In genomic region chr2:102867396-102868088, GRCm38 (mm10) we compare ENCODE assay signal across 11 mouse cellular contexts. TPM values are rescaled to one million over a fixed set of nuclear protein-coding genes. Genes with fewer than 3 reads are reported as not detected.
A peak's percentile ranks its signal among the peaks of the same experiment; 100 is the strongest.
DNase-seq lines count a peak whose midpoint lies in the region; ATAC-seq and TF ChIP-seq lines count a peak whose summit lies in the region.
"Had no signal": no experiment of that assay in that cellular context is flagged by ENCODE, and none has a peak within 500 bp of the region (broad histone marks: within the 10 kb centered on the region; RNA-seq: fewer than 3 reads in every experiment).

No protein-coding gene starts in this region.

- no peak for DNase-seq in heart, adult 9 months (ENCODE audit: low spot score in 2 of 2)
- peak; percentile 54 for DNase-seq in liver
- peak; percentile 76 for DNase-seq in splenic B cell, adult 2 months (ENCODE audit: low read depth, low spot score)
- no peak for DNase-seq in embryo, embryonic 10.5 days (ENCODE audit: low spot score)
- no peak for DNase-seq in cerebellum, postnatal 14 days
- DNase-seq: cerebellum, adult 18-20 months had no signal

- 28% methylated on average over 6 of the region's 6 CpGs for WGBS in heart, embryonic 11.5 days (ENCODE audit: insufficient replicate concordance)
- 2% methylated on average over 6 of the region's 6 CpGs for whole genome bisulfite sequencing in bone marrow, adult 2 months
- WGBS in forebrain, embryonic 16.5 days = 54% methylated on average over 6 of the region's 6 CpGs

- no peak for ATAC-seq in heart, embryonic 11.5 days (replicated peaks; ENCODE audit: insufficient number of reproducible peaks, low FRiP score, low TSS enrichment)
- no peak for ATAC-seq in forebrain, embryonic 16.5 days
- ATAC-seq: midbrain, embryonic 15.5 days had no signal

- H3K9ac ChIP-seq in heart, embryonic 11.5 days (ENCODE audit: low read depth, low read length) = no peak overlapping the region
- no peak overlapping the region for H3K9ac ChIP-seq in forebrain, embryonic 16.5 days (replicated peaks; ENCODE audit: low read depth, low read length)
- H3K9ac ChIP-seq: hindbrain, embryonic 15.5 days; midbrain, embryonic 15.5 days had no signal

- H3K9me3 ChIP-seq in heart, embryonic 11.5 days (replicated peaks; ENCODE audit: control insufficient read depth, low read length) = no peaks in the 10 kb centered on the region
- no peaks in the 10 kb centered on the region for H3K9me3 ChIP-seq in forebrain, embryonic 16.5 days (ENCODE audit: control insufficient read depth, low read length)
- H3K9me3 ChIP-seq: hindbrain, embryonic 15.5 days; midbrain, embryonic 15.5 days had no signal

- H3K4me2 ChIP-seq in heart, embryonic 11.5 days = no peak overlapping the region
- H3K4me2 ChIP-seq in forebrain, embryonic 16.5 days (ENCODE audit: low read length) = no peak overlapping the region
- H3K4me2 ChIP-seq: hindbrain, embryonic 15.5 days; midbrain, embryonic 15.5 days had no signal

- TF ChIP-seq POLR2A in bone marrow, adult 2 months (IDR thresholded peaks at IDR 0.05; ENCODE audit: borderline replicate concordance, control insufficient read depth, low read depth, low read length) = no peak

- no peaks in the 10 kb centered on the region for H3K36me3 ChIP-seq in heart, embryonic 11.5 days (ENCODE audit: control insufficient read depth, insufficient read depth, low read length)
- H3K36me3 ChIP-seq in splenic B cell, adult 2 months (ENCODE audit: control insufficient read depth, insufficient read depth, low read length, poor library complexity, severe bottlenecking) = no peaks in the 10 kb centered on the region
- no peaks in the 10 kb centered on the region for H3K36me3 ChIP-seq in forebrain, embryonic 16.5 days (ENCODE audit: control insufficient read depth, insufficient read depth)
- H3K36me3 ChIP-seq: hindbrain, embryonic 15.5 days; midbrain, embryonic 15.5 days had no signal

- H3K4me3 ChIP-seq in heart, embryonic 11.5 days (ENCODE audit: low read depth, low read length) = no peak overlapping the region
- no peak overlapping the region for H3K4me3 ChIP-seq in bone marrow, adult 2 months (replicated peaks; ENCODE audit: control insufficient read depth, low read depth, low read length)
- H3K4me3 ChIP-seq in forebrain, embryonic 16.5 days (replicated peaks; ENCODE audit: low read length) = no peak overlapping the region
- H3K4me3 ChIP-seq: hindbrain, embryonic 15.5 days; midbrain, embryonic 15.5 days had no signal

- peaks cover 24% of the 10 kb centered on the region for H3K4me1 ChIP-seq in heart, embryonic 11.5 days (ENCODE audit: control insufficient read depth, insufficient read depth, low read length)
- peaks cover 9% of the 10 kb centered on the region; the same call in 1 of the 2 replicates for H3K4me1 ChIP-seq in bone marrow, adult 2 months (ENCODE audit: control insufficient read depth, insufficient read depth, low read length)
- H3K4me1 ChIP-seq in forebrain, embryonic 16.5 days (replicated peaks; ENCODE audit: control insufficient read depth, insufficient read depth, low read length) = no peaks in the 10 kb centered on the region; the same call in 1 of the 2 replicates
- H3K4me1 ChIP-seq: hindbrain, embryonic 15.5 days; midbrain, embryonic 15.5 days had no signal

- peak overlapping the region; percentile 63 for H3K27ac ChIP-seq in heart, embryonic 11.5 days (ENCODE audit: low read depth, low read length)
- H3K27ac ChIP-seq in bone marrow, adult 2 months (ENCODE audit: control insufficient read depth, insufficient read depth, low read depth, low read length, poor library complexity) = peak overlapping the region; percentile 62
- no peak overlapping the region for H3K27ac ChIP-seq in forebrain, embryonic 16.5 days (ENCODE audit: low read length)
- H3K27ac ChIP-seq: hindbrain, embryonic 15.5 days; midbrain, embryonic 15.5 days had no signal

- TF ChIP-seq CTCF in bone marrow, adult 2 months (IDR thresholded peaks at IDR 0.05; ENCODE audit: control insufficient read depth, insufficient read depth, low read length) = no peak

- no peaks in the 10 kb centered on the region for H3K27me3 ChIP-seq in heart, embryonic 11.5 days (ENCODE audit: control insufficient read depth, insufficient read depth, low read length)
- no peaks in the 10 kb centered on the region for H3K27me3 ChIP-seq in splenic B cell, adult 2 months (ENCODE audit: control insufficient read depth, insufficient read depth, low read length, poor library complexity, severe bottlenecking)
- H3K27me3 ChIP-seq in forebrain, embryonic 16.5 days (replicated peaks; ENCODE audit: control insufficient read depth, insufficient read depth, low read length) = no peaks in the 10 kb centered on the region
- H3K27me3 ChIP-seq: hindbrain, embryonic 15.5 days; midbrain, embryonic 15.5 days had no signal

RNA-seq across cellular contexts. Expression of gene Cd44, which starts 33.9 kb away (rescaled TPM):
- 24.8 and 28.8 TPM in 2 replicates for polyA plus RNA-seq in heart, embryonic 11.5 days (2014; fragmentation: Nextera tagmentation; extraction: Ambion mirVana)
- 16.4 and 39.6 TPM in 2 replicates for polyA plus RNA-seq in bone marrow, adult 2 months (2011; ENCODE audit: insufficient read depth, insufficient read length, low replicate concordance, missing spikeins)
- polyA plus RNA-seq in forebrain, embryonic 16.5 days (2015; fragmentation: Nextera tagmentation; extraction: Ambion mirVana) = 1.3 and 2.0 TPM in 2 replicates

Comparison
In these comparisons a context has a peak if more than half of its experiments do, and no peak if none do; other contexts are left out.
1. DNase-seq: peak in liver (single experiment) and splenic B cell, adult 2 months (single experiment); none in heart, adult 9 months (0 of 2), embryo, embryonic 10.5 days (single experiment) and cerebellum, postnatal 14 days (0 of 2).